Mouse (Mus musculus) urinary bladder, postnatal 25 days (tissue): ENCODE results near the gene Cdk11b.
"Not testable (repeated sequence)": the region's sequence is repeated elsewhere in the genome, so short reads cannot be mapped to it uniquely, and the experiment has no call there.

ENCODE experiments used
- DNase-seq: peaks from one replicate; pipeline ENCODE4 v3.0.0; 2022; ENCODE audit warnings: low spot score

Gene Cdk11b

DNA sequence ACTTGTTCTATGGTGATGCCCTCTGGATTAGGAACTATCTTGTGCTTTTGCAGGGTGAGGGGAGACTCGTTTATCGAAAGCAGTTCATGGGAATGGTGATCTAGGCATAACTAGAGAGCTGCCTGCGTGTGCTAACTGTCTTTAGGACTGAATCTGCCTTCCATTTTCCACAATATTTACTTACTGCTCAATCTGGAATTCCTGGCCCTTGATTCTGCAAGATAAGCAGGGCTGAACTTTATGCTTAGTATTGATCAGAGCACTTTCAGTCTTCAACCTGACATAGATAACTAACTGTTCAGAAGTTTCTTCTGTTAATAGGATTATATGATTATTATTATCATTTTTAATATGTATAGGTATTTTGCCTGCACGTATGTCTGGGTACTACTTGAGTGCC lies 19.5 kb upstream of the Cdk11b start:
- DNase-seq = no peak

DNA sequence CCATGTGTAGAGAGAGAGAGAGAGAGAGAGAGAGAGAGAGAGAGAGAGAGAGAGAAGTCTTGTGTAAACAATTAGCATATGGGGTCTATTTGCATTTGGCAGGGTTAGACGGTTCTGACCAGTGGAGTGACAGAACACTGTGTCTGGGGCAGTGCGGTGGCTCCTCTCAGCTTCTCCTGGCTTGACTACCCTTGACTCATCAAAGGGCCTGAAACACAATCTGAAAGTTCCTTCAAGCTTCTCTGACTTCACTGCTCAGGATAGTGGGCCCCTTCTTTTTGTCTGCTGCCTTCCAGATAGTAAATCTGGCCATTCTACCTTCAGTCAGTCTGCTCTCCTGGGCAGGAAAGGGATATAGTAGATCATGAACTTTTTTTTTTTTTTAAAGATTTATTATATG lies 17.8 kb upstream of the Cdk11b start:
- DNase-seq = no peak

DNA sequence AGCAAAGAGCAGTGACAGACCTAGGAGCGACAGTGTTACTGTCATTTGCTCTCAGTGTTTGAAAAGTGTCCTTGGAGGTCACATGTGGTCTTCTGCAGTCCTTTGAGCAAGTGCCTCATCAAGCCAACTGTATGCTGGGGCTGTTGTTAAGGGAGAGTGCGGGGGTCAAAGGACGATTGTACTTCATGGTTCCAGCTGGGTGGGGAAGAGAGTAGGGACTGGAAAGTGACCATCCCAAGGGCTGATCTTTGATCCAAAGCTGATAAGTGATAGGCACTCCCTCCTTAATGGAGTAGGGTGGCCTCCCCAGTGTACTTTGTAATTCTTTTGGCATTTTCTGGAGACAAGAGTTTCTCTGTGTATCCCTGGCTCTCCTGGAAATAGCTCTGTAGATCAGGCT lies 12.8 kb upstream of the Cdk11b start:
- DNase-seq = no peak

DNA sequence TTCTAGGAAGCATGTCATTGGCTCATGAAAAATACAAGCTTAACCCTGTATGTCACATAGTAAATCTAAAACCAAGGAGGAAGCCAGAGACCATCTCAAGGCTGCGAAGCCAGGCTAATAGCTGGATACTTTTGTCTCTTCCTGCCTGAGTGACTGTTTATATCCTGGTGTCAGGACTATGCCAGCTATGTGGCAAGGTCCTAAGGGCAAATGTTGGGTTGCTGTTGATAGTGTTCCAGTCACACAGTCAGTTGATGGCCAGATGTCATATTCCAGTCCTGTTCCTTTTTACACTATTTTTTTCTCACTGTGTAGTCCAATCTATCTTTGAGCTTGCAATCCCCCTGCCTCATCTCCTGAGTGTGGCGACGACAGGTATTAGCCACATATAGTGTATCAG lies 11.4 kb upstream of the Cdk11b start:
- no peak for DNase-seq

DNA sequence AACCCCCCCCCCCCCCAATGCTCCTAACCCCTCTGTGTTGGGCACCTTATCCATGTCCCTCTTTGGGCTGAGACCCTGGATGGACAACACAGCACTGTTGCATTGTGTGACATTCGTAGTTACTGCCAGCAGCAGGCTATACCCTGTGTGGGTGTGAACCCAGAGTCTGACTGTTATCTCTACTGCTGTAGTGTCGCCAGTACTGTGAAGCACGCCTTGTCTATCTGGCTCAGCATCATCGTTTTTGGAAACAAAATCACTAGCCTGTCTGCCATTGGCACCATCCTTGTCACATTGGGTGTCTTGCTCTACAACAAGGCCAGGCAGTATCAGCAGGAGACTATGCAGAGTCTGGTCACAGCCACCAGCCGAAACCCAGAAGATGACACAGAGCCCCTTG lies 6.3 kb upstream of the Cdk11b start:
- no peak for DNase-seq

- no peak for DNase-seq
Observed at GRCm38 (mm10) chr4:155630267-155630666, 5.6 kb downstream of the Cdk11b start.

GRCm38 (mm10) chr4:155635766-155636499 lies 11.3 kb downstream of the Cdk11b start:
- DNase-seq = no peak

DNA sequence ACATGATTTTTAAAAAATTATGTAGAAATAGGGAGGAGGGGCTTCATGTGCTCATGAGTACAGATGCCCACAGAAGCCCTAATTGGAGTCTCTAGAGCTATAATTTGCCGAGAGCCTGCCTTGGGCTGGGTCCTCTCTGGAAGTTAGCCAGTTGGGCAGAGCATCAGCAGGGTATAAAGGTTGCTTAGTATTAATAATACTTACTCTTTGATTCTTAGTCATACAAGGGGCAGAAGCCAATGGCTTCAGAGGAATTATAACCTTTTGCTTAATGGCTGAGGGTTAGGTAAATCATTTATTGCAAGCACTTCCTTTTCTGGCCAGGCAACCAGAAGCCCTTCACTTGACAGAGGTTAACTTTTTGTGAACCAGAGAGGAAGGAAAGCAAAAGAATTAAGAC lies 18.9 kb downstream of the Cdk11b start:
- no peak for DNase-seq

GRCm38 (mm10) chr4:155645308-155645707 lies 20.7 kb downstream of the Cdk11b start, which contains the start of gene Gm10563:
Gm10563 (minus strand) TSS chr4:155645408.
- not testable (repeated sequence) for DNase-seq

- no peak for DNase-seq
Observed at GRCm38 (mm10) chr4:155645721-155646120, 21.1 kb downstream of the Cdk11b start.

GRCm38 (mm10) chr4:155649355-155649754 lies 24.7 kb downstream of the Cdk11b start:
- DNase-seq = no peak

GRCm38 (mm10) chr4:155651553-155652269 lies 27.1 kb downstream of the Cdk11b start:
- DNase-seq = peak; percentile 51

GRCm38 (mm10) chr4:155652283-155653085 lies 27.8 kb downstream of the Cdk11b start:
- no peak for DNase-seq

- DNase-seq = peak; percentile 59
Observed at GRCm38 (mm10) chr4:155653086-155653450, 28.4 kb downstream of the Cdk11b start, which contains the start of gene Mmp23. Mmp23 (minus strand) TSS chr4:155653384.

DNA sequence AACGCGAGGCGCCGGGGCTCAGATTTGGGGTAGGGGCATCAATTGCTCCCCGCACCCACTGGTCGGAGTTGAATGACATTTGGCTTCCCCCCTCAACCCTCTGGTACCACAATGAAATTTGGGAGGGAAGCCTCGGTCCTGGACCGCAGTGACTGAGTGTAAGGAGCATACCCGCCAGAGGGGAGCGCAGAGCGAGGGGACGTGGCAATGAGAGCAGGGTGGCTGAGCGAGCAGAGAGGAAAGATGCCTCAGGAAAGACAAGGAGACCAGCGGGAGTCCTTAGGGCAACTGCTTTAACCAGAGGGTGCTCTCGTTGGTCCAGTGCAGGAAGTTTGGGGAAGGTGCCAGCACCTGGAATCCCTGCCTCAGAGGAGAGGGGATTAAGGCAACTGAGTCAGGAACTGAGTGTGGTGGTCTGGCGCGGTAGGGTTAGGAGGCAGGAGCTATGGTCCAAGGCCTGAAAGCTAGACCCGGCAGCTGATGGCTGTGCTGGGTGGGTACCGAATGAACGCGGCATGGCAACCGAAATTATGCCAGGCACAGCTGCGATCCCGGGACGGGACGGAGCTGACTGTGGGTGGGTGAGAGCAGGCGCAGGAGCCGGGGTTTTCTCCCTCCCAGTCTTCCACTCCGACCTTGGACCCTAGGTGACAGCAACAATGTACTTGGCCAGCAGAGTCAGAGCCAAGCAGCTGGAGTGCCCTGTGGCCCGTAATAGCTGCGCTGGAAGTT lies 29.0 kb downstream of the Cdk11b start:
- no peak for DNase-seq

DNA sequence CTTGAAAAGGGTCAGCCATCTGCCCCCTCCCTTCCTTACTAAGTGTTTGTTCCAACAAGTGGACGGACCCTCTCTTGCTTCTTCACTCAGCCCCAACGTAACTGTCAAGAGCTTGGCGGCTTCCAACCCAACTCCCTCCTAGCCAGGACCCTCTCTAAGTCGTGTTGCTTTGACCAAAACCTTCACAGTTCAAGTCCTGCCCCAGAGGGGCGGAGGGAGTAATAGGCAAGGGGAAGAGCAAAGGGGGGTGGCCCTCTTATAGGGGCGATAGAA lies 29.5 kb downstream of the Cdk11b start:
- DNase-seq = no peak

GRCm38 (mm10) chr4:155654456-155655298 lies 30.0 kb downstream of the Cdk11b start:
- peak; percentile 63 for DNase-seq

GRCm38 (mm10) chr4:155656214-155656751 lies 31.6 kb downstream of the Cdk11b start:
- no peak for DNase-seq

GRCm38 (mm10) chr4:155658961-155659360 lies 34.3 kb downstream of the Cdk11b start:
- no peak for DNase-seq

- peak; percentile 45 for DNase-seq
Observed at GRCm38 (mm10) chr4:155660641-155661040, 36.0 kb downstream of the Cdk11b start.

DNA sequence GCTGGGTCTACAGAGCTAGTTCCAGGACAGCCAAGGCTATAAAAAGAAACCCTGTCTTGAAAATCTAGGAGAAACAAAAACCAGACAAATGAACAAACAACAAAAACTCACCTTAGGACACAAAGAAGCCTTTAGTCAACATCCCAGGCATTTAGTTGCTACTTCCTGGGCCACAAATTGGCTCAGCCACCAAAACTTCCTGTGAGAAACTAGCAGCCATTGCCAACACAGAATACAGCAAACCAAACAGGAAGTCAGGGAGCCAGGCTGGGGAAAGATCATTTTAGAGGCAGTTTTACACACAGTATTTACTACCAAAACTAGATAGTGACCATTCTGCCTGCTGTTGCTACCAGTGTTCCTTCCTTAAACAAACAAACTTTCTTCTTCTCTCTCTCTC lies 42.2 kb downstream of the Cdk11b start:
- no peak for DNase-seq
